Mouse (Mus musculus) forebrain, embryonic 15.5 days (tissue): Measurements from ENCODE around the gene Gm5089. TPM values are rescaled to one million over a fixed set of nuclear protein-coding genes. Genes with fewer than 3 reads are reported as not detected.
A peak's percentile ranks its signal among the peaks of the same experiment; 100 is the strongest.

Experiments used
- ATAC-seq: fragments of 200-750 bp; cut with Nextera tagmentation; replicated peaks from 2 replicates; pipeline ENCODE4 v1.8.0; 2017; ENCODE audit warnings: mild to moderate bottlenecking, moderate TSS enrichment, moderate library complexity
- H3K27ac ChIP-seq: fragments of 300-500 bp; sonication (generic); replicated peaks from 2 replicates; pipeline ENCODE4 v1.5.1; 2015; ENCODE audit warnings: mild to moderate bottlenecking, inconsistent platforms
- H3K27me3 ChIP-seq: fragments of 300-500 bp; sonication (generic); 2 replicates; pipeline ENCODE4 v1.6.1; 2015; ENCODE audit warnings: inconsistent platforms
- H3K36me3 ChIP-seq: fragments of 300-500 bp; sonication (generic); 2 replicates; pipeline ENCODE4 v1.6.1; 2015; ENCODE audit warnings: mild to moderate bottlenecking, inconsistent platforms
- H3K4me1 ChIP-seq: fragments of 300-500 bp; sonication (generic); 2 replicates; pipeline ENCODE4 v1.6.1; 2015; ENCODE audit warnings: inconsistent platforms
- H3K4me2 ChIP-seq: fragments of 300-500 bp; sonication (generic); replicated peaks from 2 replicates; pipeline ENCODE4 v1.6.1; 2015; ENCODE audit warnings: mild to moderate bottlenecking, inconsistent platforms
- H3K4me3 ChIP-seq: fragments of 300-500 bp; sonication (generic); 2 replicates; pipeline ENCODE4 v1.5.1; 2015; ENCODE audit warnings: mild to moderate bottlenecking, inconsistent platforms
- H3K9ac ChIP-seq: fragments of 300-500 bp; sonication (generic); replicated peaks from 2 replicates; pipeline ENCODE4 v1.6.1; 2015; ENCODE audit warnings: mild to moderate bottlenecking, inconsistent platforms
- H3K9me3 ChIP-seq: fragments of 300-500 bp; sonication (generic); 2 replicates; pipeline ENCODE4 v1.6.1; 2016; ENCODE audit warnings: inconsistent platforms
- WGBS: fragments of 180-500 bp; shearing (Covaris S2); methylation state at CpG from one replicate; pipeline ENCODE4 v1.1.7; 2015; ENCODE audit warnings: mixed read lengths; 5-methylcytosine and 5-hydroxymethylcytosine counted together
- polyA plus RNA-seq: library from polyadenylated mRNA; unstranded; fragments of >200 nt; fragmentation: Nextera tagmentation; extraction: Ambion mirVana; gene quantifications from 2 replicates; pipeline ENCODE4 v1.2.1, GENCODE M21; 2015

Gm5089 gene
- polyA plus RNA-seq, 1 experiment from 2014 or later, result 0.75 TPM

- H3K36me3 ChIP-seq, result no peaks in the 10 kb centered on the region
- peaks cover 40% of the 10 kb centered on the region for H3K4me1 ChIP-seq
- H3K9me3 ChIP-seq, result no peaks in the 10 kb centered on the region
- H3K27me3 ChIP-seq, result peaks cover 22% of the 10 kb centered on the region
- WGBS, result under 1% methylated on average over 62 of the region's 62 CpGs
- H3K4me3 ChIP-seq, result peak overlapping the region; percentile 59
- H3K4me2 ChIP-seq, result peak overlapping the region; percentile 68
- ATAC-seq, result no peak
- H3K27ac ChIP-seq, result peak overlapping the region; percentile 97
- H3K9ac ChIP-seq, result peak overlapping the region; percentile 70
Observed at GRCm38 (mm10) chr14:122476041-122476821, 25.3 kb upstream of the Gm5089 start.

- H3K4me2 ChIP-seq, result peak overlapping the region; percentile 68
- peak overlapping the region; percentile 70 for H3K9ac ChIP-seq
- H3K27ac ChIP-seq, result peak overlapping the region; percentile 97
- H3K27me3 ChIP-seq, result peaks cover 24% of the 10 kb centered on the region
- H3K4me1 ChIP-seq, result peaks cover 39% of the 10 kb centered on the region
- ATAC-seq, result no peak
- H3K36me3 ChIP-seq, result no peaks in the 10 kb centered on the region
- H3K4me3 ChIP-seq, result peak overlapping the region; percentile 59
- H3K9me3 ChIP-seq, result no peaks in the 10 kb centered on the region
- WGBS, result under 1% methylated on average over 65 of the region's 65 CpGs
Observed at GRCm38 (mm10) chr14:122475557-122476040, 24.7 kb upstream of the Gm5089 start.

DNA sequence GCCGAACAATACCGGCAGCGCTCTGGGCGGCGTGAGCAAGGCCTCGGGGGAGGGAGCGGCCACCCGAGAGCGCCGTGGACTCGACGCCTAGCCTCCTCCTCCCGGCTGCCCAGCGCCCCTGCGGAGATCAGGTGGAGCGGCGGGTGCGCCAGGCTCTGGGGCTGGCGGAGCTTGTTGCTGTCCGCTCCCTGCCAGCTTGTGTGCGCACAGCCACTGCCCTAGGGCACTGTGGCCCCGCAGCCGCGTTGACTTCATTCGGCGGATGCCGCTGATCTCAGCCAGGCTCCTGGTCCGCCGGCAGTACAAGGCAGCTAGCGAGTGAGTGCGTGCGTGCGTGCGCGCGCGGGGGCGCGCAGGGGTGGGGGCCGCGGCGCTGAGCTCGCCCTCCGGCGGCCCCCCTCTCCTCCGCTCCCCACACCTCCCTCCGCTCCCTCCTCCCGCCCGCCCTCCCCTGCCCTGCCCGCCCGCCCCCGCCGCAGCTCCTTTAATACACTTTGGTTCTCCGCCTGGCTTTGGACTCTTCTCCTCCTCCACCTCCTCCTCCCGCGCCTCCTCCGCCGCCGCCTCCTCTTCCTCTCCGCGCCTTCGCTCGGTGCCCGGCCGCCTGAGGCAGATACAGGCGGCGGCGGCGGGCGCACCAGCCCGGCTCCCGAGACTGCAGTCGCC lies 24.1 kb upstream of the Gm5089 start, which contains the start of gene Zic2:
Gene Zic2, plus strand, starts transcription at position 545 of the 666 bp plus-strand sequence.
- ATAC-seq, result peak; percentile 79
- Histone ChIP-seq H3K4me1 (peaks cover 39% of the 10 kb centered on the region), H3K27ac (peak within 1 kb of the TSS; percentile 97), H3K27me3 (peaks cover 23% of the 10 kb centered on the region), H3K4me2 (peak within 1 kb of the TSS; percentile 68), H3K36me3 (no peaks in the 10 kb centered on the region), H3K4me3 (peak within 1 kb of the TSS; percentile 59), H3K9me3 (no peaks in the 10 kb centered on the region), H3K9ac (peak within 1 kb of the TSS; percentile 70)
- under 1% methylated on average over 46 of the region's 73 CpGs for WGBS

DNA sequence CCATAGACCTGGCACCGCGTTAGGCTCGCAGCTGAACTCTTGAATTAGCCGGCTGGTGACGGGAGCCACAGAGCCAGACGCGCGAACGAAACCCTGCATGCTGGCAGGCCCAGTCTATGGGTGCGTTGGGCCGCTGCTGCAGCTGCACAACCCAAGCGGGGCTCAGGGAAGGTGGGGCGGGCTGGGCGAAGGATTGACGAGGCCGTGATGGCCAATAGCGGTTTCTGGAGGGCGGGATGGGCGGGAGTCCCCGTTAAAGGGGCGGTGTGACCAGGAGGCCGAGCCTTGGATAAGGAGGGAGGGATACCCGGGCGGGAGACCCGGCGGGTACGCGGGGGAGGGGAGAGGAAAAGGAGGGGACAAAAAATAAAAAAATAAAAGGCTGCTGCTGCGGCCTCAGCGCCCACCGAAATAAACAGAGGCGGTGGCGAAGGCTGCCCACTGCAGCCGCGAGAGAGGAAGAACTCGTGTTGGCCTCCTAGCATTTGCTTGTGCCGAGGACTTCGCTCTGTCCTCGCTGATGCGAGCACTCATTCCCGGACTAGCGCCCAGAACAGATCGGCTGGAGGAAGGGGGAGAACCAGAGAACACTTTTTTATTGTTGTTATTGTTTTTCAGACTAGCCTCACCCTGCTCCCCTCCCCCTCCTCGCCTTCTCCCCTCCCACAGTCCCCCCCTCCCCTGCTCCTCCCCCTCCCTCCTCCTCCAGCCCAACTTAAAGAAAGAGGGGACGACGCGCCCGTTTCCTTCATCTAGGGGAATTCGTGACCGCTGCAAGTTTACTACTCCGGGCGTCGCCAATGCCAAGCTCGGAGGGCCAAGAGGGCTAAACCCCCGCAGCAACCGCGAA lies 23.4 kb upstream of the Gm5089 start:
- Histone ChIP-seq H3K9me3 (no peaks in the 10 kb centered on the region), H3K9ac (peak overlapping the region; percentile 70), H3K4me2 (peak overlapping the region; percentile 68), H3K36me3 (no peaks in the 10 kb centered on the region), H3K27me3 (peaks cover 28% of the 10 kb centered on the region), H3K4me3 (peak overlapping the region; percentile 59), H3K27ac (peak overlapping the region; percentile 97), H3K4me1 (peaks cover 39% of the 10 kb centered on the region)
- under 1% methylated on average over 57 of the region's 57 CpGs for WGBS
- ATAC-seq, result peak; percentile 85

GRCm38 (mm10) chr14:122473211-122473751 lies 22.4 kb upstream of the Gm5089 start:
- H3K9ac ChIP-seq, result peak overlapping the region; percentile 22
- H3K36me3 ChIP-seq, result no peaks in the 10 kb centered on the region
- WGBS, result 6% methylated on average over 17 of the region's 17 CpGs
- peak overlapping the region; percentile 59 for H3K4me3 ChIP-seq
- H3K4me1 ChIP-seq, result peaks cover 31% of the 10 kb centered on the region
- H3K27ac ChIP-seq, result peak overlapping the region; percentile 97
- H3K4me2 ChIP-seq, result peak overlapping the region; percentile 68
- no peak; the same call in 1 of the 2 replicates for ATAC-seq
- H3K9me3 ChIP-seq, result no peaks in the 10 kb centered on the region
- H3K27me3 ChIP-seq, result peaks cover 31% of the 10 kb centered on the region

- WGBS, result 21% methylated on average over 5 of the region's 5 CpGs
Observed at GRCm38 (mm10) chr14:122472647-122473046, 21.7 kb upstream of the Gm5089 start.

GRCm38 (mm10) chr14:122472161-122472560 lies 21.2 kb upstream of the Gm5089 start:
- Histone ChIP-seq H3K9ac (peak overlapping the region; percentile 19), H3K4me3 (peak overlapping the region; percentile 59), H3K4me1 (peaks cover 29% of the 10 kb centered on the region), H3K9me3 (no peaks in the 10 kb centered on the region), H3K27me3 (peaks cover 36% of the 10 kb centered on the region), H3K27ac (peak overlapping the region; percentile 97), H3K36me3 (no peaks in the 10 kb centered on the region), H3K4me2 (peak overlapping the region; percentile 68)
- WGBS, result 7% methylated on average over 13 of the region's 13 CpGs
- ATAC-seq, result no peak

More at GRCm38 (mm10) chr14:122472647-122473046, 21.7 kb upstream of the Gm5089 start:
- no peaks in the 10 kb centered on the region for H3K9me3 ChIP-seq
- peak overlapping the region; percentile 19 for H3K9ac ChIP-seq
- peak overlapping the region; percentile 59 for H3K4me3 ChIP-seq
- peaks cover 29% of the 10 kb centered on the region for H3K4me1 ChIP-seq
- H3K27me3 ChIP-seq, result peaks cover 31% of the 10 kb centered on the region
- ATAC-seq, result no peak
- peak overlapping the region; percentile 97 for H3K27ac ChIP-seq
- H3K4me2 ChIP-seq, result peak overlapping the region; percentile 68
- no peaks in the 10 kb centered on the region for H3K36me3 ChIP-seq

- no peak for ATAC-seq
- WGBS, result 6% methylated on average over 30 of the region's 31 CpGs
- Histone ChIP-seq H3K27ac (peak overlapping the region; percentile 78), H3K36me3 (no peaks in the 10 kb centered on the region), H3K4me1 (peaks cover 27% of the 10 kb centered on the region), H3K9ac (no peak overlapping the region; the same call in 1 of the 2 replicates), H3K27me3 (peaks cover 41% of the 10 kb centered on the region), H3K4me2 (peak overlapping the region; percentile 68), H3K4me3 (0 out of 2 replicates have a peak overlapping the region, but pooled peaks have one; percentile 5), H3K9me3 (no peaks in the 10 kb centered on the region)
Observed at GRCm38 (mm10) chr14:122471449-122472085, 20.7 kb upstream of the Gm5089 start.

- no peak overlapping the region for H3K9ac ChIP-seq
- H3K27ac ChIP-seq, result peak overlapping the region; percentile 70
- no peak for ATAC-seq
- no peak overlapping the region for H3K4me3 ChIP-seq
- WGBS, result 14% methylated on average over 28 of the region's 28 CpGs
- H3K27me3 ChIP-seq, result peaks cover 43% of the 10 kb centered on the region
- H3K36me3 ChIP-seq, result no peaks in the 10 kb centered on the region
- H3K9me3 ChIP-seq, result no peaks in the 10 kb centered on the region
- peaks cover 21% of the 10 kb centered on the region for H3K4me1 ChIP-seq
- H3K4me2 ChIP-seq, result peak overlapping the region; percentile 26
Observed at GRCm38 (mm10) chr14:122468971-122469755, 18.2 kb upstream of the Gm5089 start.
